Mouse (Mus musculus): ENCODE measurements around the gene Scgn.

DNA sequence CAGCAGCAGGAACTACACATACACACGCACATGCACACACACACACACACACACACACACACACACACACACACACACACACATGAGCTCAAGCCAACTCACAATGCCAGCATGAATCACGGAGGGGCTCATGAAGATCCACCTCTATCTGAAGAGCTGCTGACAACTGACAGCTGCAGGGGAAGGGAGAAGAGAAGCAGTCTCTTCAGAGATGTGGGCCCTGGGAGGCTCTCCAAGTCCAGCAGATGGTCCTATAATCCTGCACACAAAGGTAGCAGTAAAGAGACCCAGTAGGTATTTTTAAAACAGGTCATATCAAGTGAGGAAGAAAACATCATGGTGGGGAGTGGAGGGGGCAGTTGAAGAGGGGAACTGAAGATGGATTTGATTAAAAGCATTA, 7.8 kb upstream of the Scgn start:
- TF ChIP-seq TAL1 (IDR thresholded peaks at IDR 0.05; ENCODE audit: low read length) (no peak), GATA1 (IDR thresholded peaks at IDR 0.05; ENCODE audit: low read length) (no peak)
